Mouse (Mus musculus): Measurements from ENCODE around the gene Trim80. TPM values are rescaled to one million over a fixed set of nuclear protein-coding genes. Genes with fewer than 3 reads are reported as not detected.

The Trim80 gene
- polyA plus RNA-seq (2015; fragmentation: Nextera tagmentation; extraction: Ambion mirVana) = not detected in 2 replicates

- Histone ChIP-seq H3K27ac (ENCODE audit: low read length) (no peak within 1 kb of the TSS), H3K4me3 (replicated peaks; ENCODE audit: low read length) (no peak within 1 kb of the TSS), H3K4me2 (ENCODE audit: low read length) (no peak within 1 kb of the TSS), H3K27me3 (replicated peaks; ENCODE audit: control insufficient read depth, insufficient read depth, low read length) (no peaks in the 10 kb centered on the region), H3K36me3 (ENCODE audit: control insufficient read depth, insufficient read depth) (no peaks in the 10 kb centered on the region), H3K9me3 (ENCODE audit: control insufficient read depth, low read length) (no peaks in the 10 kb centered on the region), H3K9ac (replicated peaks; ENCODE audit: low read depth, low read length) (no peak within 1 kb of the TSS), H3K4me1 (replicated peaks; ENCODE audit: control insufficient read depth, insufficient read depth, low read length) (peaks cover 10% of the 10 kb centered on the region)
- WGBS = 95% methylated on average over 9 of the region's 9 CpGs
- no peak for ATAC-seq
Measured at GRCm38 (mm10) chr11:115439906-115440595, at the start of gene Trim80. Gene Trim80, plus strand, starts transcription at chr11:115440545.

- no peak overlapping the region for H3K9ac ChIP-seq (replicated peaks; ENCODE audit: low read depth, low read length)
- no peaks in the 10 kb centered on the region for H3K27me3 ChIP-seq (replicated peaks; ENCODE audit: control insufficient read depth, insufficient read depth, low read length)
- H3K4me2 ChIP-seq (ENCODE audit: low read length) = no peak overlapping the region
- no peak for ATAC-seq
- no peaks in the 10 kb centered on the region for H3K9me3 ChIP-seq (ENCODE audit: control insufficient read depth, low read length)
- H3K4me3 ChIP-seq (replicated peaks; ENCODE audit: low read length) = no peak overlapping the region
- 94% methylated on average over 7 of the region's 7 CpGs for WGBS
- H3K4me1 ChIP-seq (replicated peaks; ENCODE audit: control insufficient read depth, insufficient read depth, low read length) = no peaks in the 10 kb centered on the region
- H3K36me3 ChIP-seq (ENCODE audit: control insufficient read depth, insufficient read depth) = peaks cover 21% of the 10 kb centered on the region
- no peak overlapping the region for H3K27ac ChIP-seq (ENCODE audit: low read length)
Measured at GRCm38 (mm10) chr11:115391358-115391757, 49.0 kb upstream of the Trim80 start.

- no peaks in the 10 kb centered on the region for H3K9me3 ChIP-seq (ENCODE audit: control insufficient read depth, low read length)
- ATAC-seq = no peak
- WGBS = 74% methylated on average over 34 of the region's 34 CpGs
- H3K36me3 ChIP-seq (ENCODE audit: control insufficient read depth, insufficient read depth) = peaks cover 21% of the 10 kb centered on the region
- no peak overlapping the region for H3K27ac ChIP-seq (ENCODE audit: low read length)
- no peak overlapping the region for H3K9ac ChIP-seq (replicated peaks; ENCODE audit: low read depth, low read length)
- no peak overlapping the region for H3K4me2 ChIP-seq (ENCODE audit: low read length)
- no peaks in the 10 kb centered on the region for H3K4me1 ChIP-seq (replicated peaks; ENCODE audit: control insufficient read depth, insufficient read depth, low read length)
- H3K4me3 ChIP-seq (replicated peaks; ENCODE audit: low read length) = no peak overlapping the region
- H3K27me3 ChIP-seq (replicated peaks; ENCODE audit: control insufficient read depth, insufficient read depth, low read length) = no peaks in the 10 kb centered on the region
Measured at GRCm38 (mm10) chr11:115393721-115394325, 46.5 kb upstream of the Trim80 start.

DNA sequence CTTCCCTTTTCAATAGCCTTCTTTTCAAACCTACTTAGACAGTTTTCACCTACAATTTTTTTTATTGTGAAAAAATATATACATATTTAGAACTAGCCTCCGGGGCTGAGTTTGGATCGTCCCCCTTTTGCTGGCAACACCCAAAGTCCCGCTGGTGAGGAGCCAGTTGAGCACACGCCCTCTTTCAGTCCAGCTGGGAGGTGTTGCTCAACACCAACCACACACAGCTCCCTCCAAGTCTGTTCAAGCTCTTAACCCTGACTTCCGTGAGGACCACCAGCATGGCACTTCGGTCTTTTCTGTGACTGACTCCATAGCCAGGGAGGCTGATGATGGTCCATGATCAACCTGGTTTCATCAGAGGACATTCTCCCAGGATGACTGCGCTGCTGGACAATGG lies 42.3 kb upstream of the Trim80 start:
- peaks cover 8% of the 10 kb centered on the region for H3K36me3 ChIP-seq (ENCODE audit: control insufficient read depth, insufficient read depth)
- no peak overlapping the region for H3K9ac ChIP-seq (replicated peaks; ENCODE audit: low read depth, low read length)
- H3K9me3 ChIP-seq (ENCODE audit: control insufficient read depth, low read length) = no peaks in the 10 kb centered on the region
- WGBS = 85% methylated on average over 7 of the region's 7 CpGs
- no peak overlapping the region for H3K27ac ChIP-seq (ENCODE audit: low read length)
- no peak overlapping the region for H3K4me3 ChIP-seq (replicated peaks; ENCODE audit: low read length)
- ATAC-seq = no peak
- H3K4me2 ChIP-seq (ENCODE audit: low read length) = no peak overlapping the region
- H3K4me1 ChIP-seq (replicated peaks; ENCODE audit: control insufficient read depth, insufficient read depth, low read length) = peaks cover 7% of the 10 kb centered on the region; the same call in 1 of the 2 replicates
- H3K27me3 ChIP-seq (replicated peaks; ENCODE audit: control insufficient read depth, insufficient read depth, low read length) = no peaks in the 10 kb centered on the region

DNA sequence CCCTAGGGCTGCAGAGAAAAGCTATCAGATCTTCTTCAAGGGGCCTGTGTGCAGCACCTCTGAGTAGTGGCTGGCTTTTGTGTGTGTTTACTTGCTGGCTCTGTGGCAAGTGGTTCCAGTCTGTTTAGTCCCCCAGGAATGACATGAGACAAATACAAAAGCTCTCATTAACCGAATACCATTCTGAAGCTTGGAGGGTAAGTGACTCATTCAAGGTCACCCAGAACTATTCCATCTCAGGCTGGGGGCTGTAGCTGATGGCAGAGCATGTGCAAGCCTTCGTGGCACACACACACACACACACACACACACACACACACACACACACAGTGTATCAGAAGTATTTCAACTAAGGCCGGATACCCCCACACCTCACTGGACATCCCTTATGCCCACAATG lies 40.2 kb upstream of the Trim80 start:
- H3K9me3 ChIP-seq (ENCODE audit: control insufficient read depth, low read length) = no peaks in the 10 kb centered on the region
- WGBS = 71% methylated on average over 3 of the region's 3 CpGs
- H3K4me1 ChIP-seq (replicated peaks; ENCODE audit: control insufficient read depth, insufficient read depth, low read length) = peaks cover 19% of the 10 kb centered on the region
- no peak for ATAC-seq
- H3K4me2 ChIP-seq (ENCODE audit: low read length) = no peak overlapping the region
- no peaks in the 10 kb centered on the region for H3K27me3 ChIP-seq (replicated peaks; ENCODE audit: control insufficient read depth, insufficient read depth, low read length)
- H3K4me3 ChIP-seq (replicated peaks; ENCODE audit: low read length) = no peak overlapping the region
- H3K9ac ChIP-seq (replicated peaks; ENCODE audit: low read depth, low read length) = no peak overlapping the region
- no peak overlapping the region for H3K27ac ChIP-seq (ENCODE audit: low read length)
- H3K36me3 ChIP-seq (ENCODE audit: control insufficient read depth, insufficient read depth) = 0 out of 2 replicates have a peak, but pooled peaks cover 4% of the 10 kb centered on the region

- Histone ChIP-seq H3K9me3 (ENCODE audit: control insufficient read depth, low read length) (no peaks in the 10 kb centered on the region), H3K4me3 (replicated peaks; ENCODE audit: low read length) (no peak overlapping the region), H3K27ac (ENCODE audit: low read length) (no peak overlapping the region; the same call in 1 of the 2 replicates), H3K4me1 (replicated peaks; ENCODE audit: control insufficient read depth, insufficient read depth, low read length) (peaks cover 19% of the 10 kb centered on the region), H3K9ac (replicated peaks; ENCODE audit: low read depth, low read length) (no peak overlapping the region), H3K36me3 (ENCODE audit: control insufficient read depth, insufficient read depth) (0 out of 2 replicates have a peak, but pooled peaks cover under 1% of the 10 kb centered on the region), H3K27me3 (replicated peaks; ENCODE audit: control insufficient read depth, insufficient read depth, low read length) (no peaks in the 10 kb centered on the region), H3K4me2 (ENCODE audit: low read length) (no peak overlapping the region)
- 0 out of 2 replicates have a peak, but pooled peaks have one; percentile 35 for ATAC-seq
- 44% methylated on average over 11 of the region's 11 CpGs for WGBS
Measured at GRCm38 (mm10) chr11:115400630-115401391, 39.5 kb upstream of the Trim80 start.

DNA sequence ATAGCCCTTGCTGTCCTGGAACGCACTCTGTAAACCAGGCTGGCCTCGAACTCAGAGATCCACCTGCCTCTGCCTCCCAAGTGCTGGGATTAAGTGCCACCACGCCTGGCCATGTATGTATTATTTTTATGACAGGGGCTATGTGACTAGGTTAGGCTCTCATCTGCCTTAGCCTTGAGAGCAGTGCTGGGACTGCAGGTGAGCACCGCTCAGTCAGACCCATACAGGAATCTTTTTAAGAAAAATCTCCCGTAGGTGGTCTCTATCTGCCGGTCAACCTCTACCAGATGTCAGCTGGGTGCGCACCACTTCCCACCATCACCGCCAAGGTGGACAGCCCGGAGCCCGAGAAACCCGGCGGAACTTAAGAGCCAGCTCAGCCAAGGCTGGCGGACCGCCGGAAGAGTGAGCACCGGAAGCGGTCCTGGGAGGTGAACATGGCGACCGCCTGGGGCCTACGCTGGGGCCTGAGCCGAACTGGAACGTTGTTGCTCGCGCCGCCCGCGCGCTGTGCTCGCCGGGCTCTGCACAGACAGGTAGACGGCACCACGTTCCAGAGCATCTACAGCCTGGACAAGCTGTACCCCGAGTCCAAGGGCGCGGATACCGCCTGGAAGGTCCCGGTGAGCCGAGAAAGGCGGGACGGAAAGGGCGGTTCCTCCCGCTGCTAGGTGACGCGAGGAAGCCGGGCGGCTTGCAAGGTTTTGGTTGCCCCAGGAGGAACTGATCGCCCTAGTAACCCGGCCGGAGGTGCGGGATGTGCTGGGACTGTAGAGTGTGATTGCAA lies 36.8 kb upstream of the Trim80 start, which contains the start of gene Mrpl58:
Gene Mrpl58 (plus strand): TSS at position 415 of the 787 bp plus-strand sequence.
- Histone ChIP-seq H3K4me3 (replicated peaks; ENCODE audit: low read length) (peak within 1 kb of the TSS; percentile 81), H3K9me3 (ENCODE audit: control insufficient read depth, low read length) (no peaks in the 10 kb centered on the region), H3K27me3 (replicated peaks; ENCODE audit: control insufficient read depth, insufficient read depth, low read length) (no peaks in the 10 kb centered on the region), H3K27ac (ENCODE audit: low read length) (peak within 1 kb of the TSS; percentile 84), H3K4me2 (ENCODE audit: low read length) (peak within 1 kb of the TSS; percentile 87), H3K4me1 (replicated peaks; ENCODE audit: control insufficient read depth, insufficient read depth, low read length) (peaks cover 19% of the 10 kb centered on the region), H3K9ac (replicated peaks; ENCODE audit: low read depth, low read length) (peak within 1 kb of the TSS; percentile 96), H3K36me3 (ENCODE audit: control insufficient read depth, insufficient read depth) (no peaks in the 10 kb centered on the region)
- 2% methylated on average over 50 of the region's 50 CpGs for WGBS
- ATAC-seq = peak; percentile 87

DNA sequence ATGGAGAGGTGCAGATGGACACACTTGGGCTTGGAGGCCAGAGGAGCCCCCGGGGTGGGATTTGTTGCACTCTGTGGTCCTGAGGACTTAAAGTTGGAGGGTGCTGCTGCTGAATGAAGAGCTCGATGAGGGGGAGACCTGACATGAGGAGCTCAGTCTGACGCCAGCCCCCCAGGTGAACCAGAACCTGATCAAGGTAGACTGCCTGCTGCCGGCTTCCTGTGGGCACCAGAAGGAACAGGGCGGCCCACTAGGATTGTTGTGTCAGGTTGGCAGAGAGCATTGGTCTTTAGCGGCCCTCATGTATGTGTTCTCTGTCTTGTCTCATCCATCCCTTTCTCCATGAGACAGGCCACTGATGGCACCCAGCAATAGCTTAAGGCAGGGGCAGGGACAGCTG lies 34.6 kb upstream of the Trim80 start:
- H3K4me2 ChIP-seq (ENCODE audit: low read length) = no peak overlapping the region
- H3K36me3 ChIP-seq (ENCODE audit: control insufficient read depth, insufficient read depth) = no peaks in the 10 kb centered on the region
- no peak for ATAC-seq
- no peak overlapping the region for H3K27ac ChIP-seq (ENCODE audit: low read length)
- no peak overlapping the region for H3K9ac ChIP-seq (replicated peaks; ENCODE audit: low read depth, low read length)
- 93% methylated on average over 6 of the region's 6 CpGs for WGBS
- H3K4me1 ChIP-seq (replicated peaks; ENCODE audit: control insufficient read depth, insufficient read depth, low read length) = peaks cover 28% of the 10 kb centered on the region
- H3K9me3 ChIP-seq (ENCODE audit: control insufficient read depth, low read length) = no peaks in the 10 kb centered on the region
- H3K4me3 ChIP-seq (replicated peaks; ENCODE audit: low read length) = no peak overlapping the region
- H3K27me3 ChIP-seq (replicated peaks; ENCODE audit: control insufficient read depth, insufficient read depth, low read length) = no peaks in the 10 kb centered on the region

All from forebrain, embryonic 16.5 days (tissue).